In genomic region chr19:4989013-4989412, GRCm38 (mm10) we compare ENCODE assay signal across 9 mouse cellular contexts. TPM values are rescaled to one million over a fixed set of nuclear protein-coding genes. Genes with fewer than 3 reads are reported as not detected.
DNase-seq lines count a peak whose midpoint lies in the region; ATAC-seq lines count a peak whose summit lies in the region.
"Had no signal": no experiment of that assay in that cellular context is flagged by ENCODE, and none has a peak within 500 bp of the region (broad histone marks: within the 10 kb centered on the region; RNA-seq: fewer than 3 reads in every experiment).

No protein-coding gene starts in this region.

- ATAC-seq in embryonic facial prominence, embryonic 11.5 days (replicated peaks; ENCODE audit: insufficient number of reproducible peaks, low FRiP score, low TSS enrichment, low read depth), result no peak
- ATAC-seq in megakaryocyte-erythroid progenitor cell, adult 5-6 weeks (replicated peaks; ENCODE audit: low FRiP score, low TSS enrichment, poor library complexity, severe bottlenecking), result peak; percentile 71
- ATAC-seq in activated CD4-positive, CD25-positive, alpha-beta regulatory T cell, adult 4 months, result no peak

- intact Hi-C loops in heart, postnatal 14 days (cut with DNase I), result no loop called here

- H3K4me1 ChIP-seq in embryonic facial prominence, embryonic 11.5 days (ENCODE audit: control insufficient read depth, insufficient read depth, low read length), result no peaks in the 10 kb centered on the region

- no peak overlapping the region for H3K9ac ChIP-seq in embryonic facial prominence, embryonic 11.5 days (replicated peaks; ENCODE audit: low read length)
- H3K9ac ChIP-seq: heart, embryonic 15.5 days had no signal

- H3K4me2 ChIP-seq in embryonic facial prominence, embryonic 11.5 days (ENCODE audit: low read depth, low read length), result no peak overlapping the region
- H3K4me2 ChIP-seq: heart, embryonic 15.5 days had no signal

- H3K36me3 ChIP-seq in embryonic facial prominence, embryonic 11.5 days (replicated peaks; ENCODE audit: control insufficient read depth, insufficient read depth, low read depth, low read length), result no peaks in the 10 kb centered on the region
- H3K36me3 ChIP-seq: heart, embryonic 15.5 days had no signal

- peaks cover 36% of the 10 kb centered on the region for H3K27me3 ChIP-seq in embryonic facial prominence, embryonic 11.5 days (ENCODE audit: control insufficient read depth, insufficient read depth, low read length)

- WGBS in embryonic facial prominence, embryonic 11.5 days, result 4% methylated on average over 13 of the region's 13 CpGs

- no peak overlapping the region for H3K27ac ChIP-seq in embryonic facial prominence, embryonic 11.5 days (replicated peaks; ENCODE audit: low read depth, low read length)
- H3K27ac ChIP-seq: heart, embryonic 15.5 days had no signal

- H3K9me3 ChIP-seq in embryonic facial prominence, embryonic 11.5 days (replicated peaks; ENCODE audit: control insufficient read depth, low read length), result no peaks in the 10 kb centered on the region
- H3K9me3 ChIP-seq: heart, embryonic 15.5 days had no signal

- DNase-seq in CD8-positive naive resting alpha-beta T cell, adult 2 months (ENCODE audit: low read depth in 2 of 2, low spot score in 2 of 2), result peak; percentile 47 to 63
- peak; percentile 92 for DNase-seq in adipocyte (ENCODE audit: low spot score)
- DNase-seq in embryonic facial prominence, embryonic 11.5 days (ENCODE audit: low spot score), result peak; percentile 97
- peak; percentile 96 to 99 for DNase-seq in heart, postnatal 14 days
- peak; percentile 45 to 74 for DNase-seq in layer of hippocampus, adult 8-10 months (ENCODE audit: low spot score in 2 of 2)
- peak; percentile 63 for DNase-seq in spleen, adult 12 weeks (ENCODE audit: low spot score)

- H3K4me3 ChIP-seq in embryonic facial prominence, embryonic 11.5 days (ENCODE audit: low read depth, low read length), result no peak overlapping the region
- H3K4me3 ChIP-seq: heart, embryonic 15.5 days had no signal

RNA-seq across cellular contexts. Expression of gene Npas4, which starts 1.1 kb away (rescaled TPM):
- not detected in 2 replicates for polyA plus RNA-seq in embryonic facial prominence, embryonic 11.5 days (2014; fragmentation: Nextera tagmentation; extraction: Ambion mirVana)
- not detected for total RNA-seq in heart, postnatal 14 days (2021)
- 10 to 100 TPM in 2 of 4 experiments, 1 to 10 TPM in 2; 4.0 to 10.8 (median 8.3) TPM for total RNA-seq in layer of hippocampus, adult 8-10 months (2022)
- not detected in 2 replicates for total RNA-seq in megakaryocyte-erythroid progenitor cell, adult 5-6 weeks (2014; fragmentation: Nextera tagmentation)
- total RNA-seq in megakaryocyte-erythroid progenitor cell, adult 5-6 weeks (2017), result not detected in 2 replicates
- polyA plus RNA-seq in activated CD4-positive, CD25-positive, alpha-beta regulatory T cell, adult 4 months (2017; shearing (Covaris generic)), result under 1 TPM; 0.32 to 0.83 TPM

RNA-seq across cellular contexts. Expression of gene Mrpl11, which starts 27.1 kb away (rescaled TPM):
- 164 and 173 TPM in 2 replicates for polyA plus RNA-seq in embryonic facial prominence, embryonic 11.5 days (2014; fragmentation: Nextera tagmentation; extraction: Ambion mirVana)
- 10 to 100 TPM; 54.4 to 59.0 TPM for total RNA-seq in heart, postnatal 14 days (2021)
- 10 to 100 TPM; 51.9 to 62.5 (median 56.4) TPM for total RNA-seq in layer of hippocampus, adult 8-10 months (2022)
- 58.5 and 60.3 TPM in 2 replicates for total RNA-seq in megakaryocyte-erythroid progenitor cell, adult 5-6 weeks (2014; fragmentation: Nextera tagmentation)
- total RNA-seq in megakaryocyte-erythroid progenitor cell, adult 5-6 weeks (2017), result 41.4 and 91.0 TPM in 2 replicates
- 10 to 100 TPM; 79.9 to 91.1 TPM for polyA plus RNA-seq in activated CD4-positive, CD25-positive, alpha-beta regulatory T cell, adult 4 months (2017; shearing (Covaris generic))

RNA-seq across cellular contexts. Expression of gene Slc29a2, which starts 34.6 kb away (rescaled TPM):
- polyA plus RNA-seq in embryonic facial prominence, embryonic 11.5 days (2014; fragmentation: Nextera tagmentation; extraction: Ambion mirVana), result 3.9 and 4.4 TPM in 2 replicates
- total RNA-seq in heart, postnatal 14 days (2021), result 10 to 100 TPM; 15.2 to 15.3 TPM
- 10 to 100 TPM; 12.3 to 19.8 (median 16.3) TPM for total RNA-seq in layer of hippocampus, adult 8-10 months (2022)
- total RNA-seq in megakaryocyte-erythroid progenitor cell, adult 5-6 weeks (2014; fragmentation: Nextera tagmentation), result 9.7 and 14.2 TPM in 2 replicates
- total RNA-seq in megakaryocyte-erythroid progenitor cell, adult 5-6 weeks (2017), result 1.5 and 4.4 TPM in 2 replicates
- 1 to 10 TPM in 1 of 2 experiments, under 1 TPM in 1; 0.46 to 2.1 TPM for polyA plus RNA-seq in activated CD4-positive, CD25-positive, alpha-beta regulatory T cell, adult 4 months (2017; shearing (Covaris generic))

RNA-seq across cellular contexts. Expression of gene Peli3, which starts 46.1 kb away (rescaled TPM):
- 1.7 TPM in 2 replicates for polyA plus RNA-seq in embryonic facial prominence, embryonic 11.5 days (2014; fragmentation: Nextera tagmentation; extraction: Ambion mirVana)
- total RNA-seq in heart, postnatal 14 days (2021), result 1 to 10 TPM in 1 of 2 experiments, under 1 TPM in 1; 0.73 to 1.1 TPM
- total RNA-seq in layer of hippocampus, adult 8-10 months (2022), result 10 to 100 TPM; 25.5 to 31.6 (median 28.9) TPM
- 1.1 TPM in 1 of 2 replicates, not detected in the other for total RNA-seq in megakaryocyte-erythroid progenitor cell, adult 5-6 weeks (2014; fragmentation: Nextera tagmentation)
- total RNA-seq in megakaryocyte-erythroid progenitor cell, adult 5-6 weeks (2017), result not detected in 2 replicates
- under 1 TPM in 1 of 2 experiments, not detected in 1; 0.25 TPM for polyA plus RNA-seq in activated CD4-positive, CD25-positive, alpha-beta regulatory T cell, adult 4 months (2017; shearing (Covaris generic))

RNA-seq across cellular contexts. Expression of gene B4gat1, which starts 49.6 kb away (rescaled TPM):
- polyA plus RNA-seq in embryonic facial prominence, embryonic 11.5 days (2014; fragmentation: Nextera tagmentation; extraction: Ambion mirVana), result 38.5 and 40.8 TPM in 2 replicates
- total RNA-seq in heart, postnatal 14 days (2021), result 10 to 100 TPM; 40.8 to 44.4 TPM
- total RNA-seq in layer of hippocampus, adult 8-10 months (2022), result 100 to 1,000 TPM; 107 to 119 (median 111) TPM
- not detected in 2 replicates for total RNA-seq in megakaryocyte-erythroid progenitor cell, adult 5-6 weeks (2014; fragmentation: Nextera tagmentation)
- 1.5 TPM in 1 of 2 replicates, not detected in the other for total RNA-seq in megakaryocyte-erythroid progenitor cell, adult 5-6 weeks (2017)
- polyA plus RNA-seq in activated CD4-positive, CD25-positive, alpha-beta regulatory T cell, adult 4 months (2017; shearing (Covaris generic)), result 10 to 100 TPM; 10.5 to 13.4 TPM

Comparison
In these comparisons a context has a peak if more than half of its experiments do, and no peak if none do; other contexts are left out.
1. RNA of gene Npas4, which starts 1.1 kb away (total RNA-seq): 4.0 to 10.8 TPM in layer of hippocampus, adult 8-10 months; not detected in heart, postnatal 14 days and not detected in megakaryocyte-erythroid progenitor cell, adult 5-6 weeks; every median in the first group is over 4 times any median in the second.
2. Peak in every context shown above with its lines, with median percentiles within 50 percentile points of each other: DNase-seq.